Mouse (Mus musculus) olfactory bulb, adult 2 months (tissue): ENCODE data around the gene Rgl3.

Source experiments
- CTCF ChIP-seq: fragments of 200-500 bp; IDR thresholded peaks from 2 replicates; pipeline ENCODE4 v1.5.1; 2012; ENCODE audit warnings: low read depth, mild to moderate bottlenecking, low read length, moderate library complexity; ENCODE audit not compliant: insufficient read depth
- POLR2A ChIP-seq: fragments of 200-500 bp; IDR thresholded peaks from 2 replicates; pipeline ENCODE4 v1.6.1; 2012; ENCODE audit warnings: mild to moderate bottlenecking, low read depth, low read length, moderate library complexity; ENCODE audit not compliant: insufficient read depth

DNA sequence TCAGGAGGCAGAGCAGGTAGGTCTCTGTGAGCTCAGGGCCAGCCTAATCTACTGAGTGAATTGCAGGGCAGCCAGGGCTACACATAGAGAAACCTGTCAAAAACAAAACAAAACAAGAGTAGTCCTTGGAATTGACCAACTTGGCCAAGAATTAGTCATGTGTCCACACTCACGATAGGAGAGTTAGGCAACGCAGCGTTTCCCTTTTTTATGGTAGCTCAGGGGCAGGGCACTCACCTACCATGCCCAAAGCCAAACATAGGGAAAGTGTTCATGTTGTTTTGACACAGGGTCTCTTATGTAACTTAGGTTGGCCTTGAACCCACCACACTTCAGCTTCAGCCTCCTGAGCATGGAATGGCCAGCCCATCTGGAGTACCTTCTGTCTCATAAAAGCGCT is 19.9 kb downstream of the Rgl3 start:
- TF ChIP-seq POLR2A (no peak), CTCF (no peak)
